Mouse (Mus musculus) MEL (cell line): Measurements from ENCODE around the gene Armc8. TPM values are rescaled to one million over a fixed set of nuclear protein-coding genes. Genes with fewer than 3 reads are reported as not detected.

Experiments used
- DNase-seq: peaks from one replicate; pipeline ENCODE4 v3.0.0; 2011; ENCODE audit warnings: low read depth, low spot score
- H3K27ac ChIP-seq: 2 replicates; pipeline ENCODE4 v1.5.1; 2012; ENCODE audit warnings: low read depth, mild to moderate bottlenecking, control low read depth, low read length, moderate library complexity; ENCODE audit not compliant: control insufficient read depth
- H3K27me3 ChIP-seq, 2 experiments: fragments of 150-350 bp in 1 of 2; sonication (generic) in 1 of 2; 2 replicates each; pipeline ENCODE4 v1.6.1; 2012; ENCODE audit warnings: low read length in 2 of 2, mild to moderate bottlenecking in 2 of 2, improper control_type of control experiment in 1 of 2, moderate library complexity in 1 of 2; ENCODE audit not compliant: insufficient read depth in 2 of 2, control insufficient read depth in 1 of 2
- H3K36me3 ChIP-seq, 2 experiments: 2 replicates each; pipeline ENCODE4 v1.6.1; 2012 to 2014; ENCODE audit warnings: low read length in 2 of 2, improper control_type of control experiment in 1 of 2, inconsistent platforms in 1 of 2, mild to moderate bottlenecking in 1 of 2; ENCODE audit not compliant: insufficient read depth in 2 of 2, control insufficient read depth in 1 of 2
- H3K4me1 ChIP-seq, 2 experiments: fragments of 150-350 bp in 1 of 2; sonication (generic) in 1 of 2; 2 replicates each; pipeline ENCODE4 v1.6.1; 2012; ENCODE audit warnings: low read length in 2 of 2, improper control_type of control experiment in 1 of 2, mild to moderate bottlenecking in 1 of 2; ENCODE audit not compliant: insufficient read depth in 2 of 2, control insufficient read depth in 1 of 2
- H3K4me3 ChIP-seq, 2 experiments: fragments of 150-350 bp in 1 of 2; sonication (generic) in 1 of 2; 2 replicates each; pipeline ENCODE4 v1.5.1; 2012; ENCODE audit warnings: low read depth in 2 of 2, low read length in 2 of 2, mild to moderate bottlenecking in 2 of 2, moderate library complexity in 2 of 2, control low read depth in 1 of 2, improper control_type of control experiment in 1 of 2; ENCODE audit not compliant: control insufficient read depth in 1 of 2, insufficient read depth in 1 of 2
- H3K79me2 ChIP-seq: 2 replicates; pipeline ENCODE4 v1.6.1; 2012; ENCODE audit warnings: mild to moderate bottlenecking, low read length, moderate library complexity; ENCODE audit not compliant: control insufficient read depth, poor library complexity, insufficient read depth
- H3K9ac ChIP-seq: 2 replicates; pipeline ENCODE4 v1.6.1; 2012; ENCODE audit warnings: low read depth, mild to moderate bottlenecking, control low read depth, low read length, moderate library complexity; ENCODE audit not compliant: control insufficient read depth, poor library complexity, severe bottlenecking
- H3K9me3 ChIP-seq: fragments of 150-350 bp; sonication (generic); replicated peaks from 2 replicates; pipeline ENCODE4 v1.6.1; 2012; ENCODE audit warnings: mild to moderate bottlenecking, low read length, improper control_type of control experiment, moderate library complexity; ENCODE audit not compliant: insufficient read depth
- CHD1 ChIP-seq: IDR thresholded peaks from 2 replicates; pipeline ENCODE4 v1.6.1; 2012; ENCODE audit warnings: low read depth, mild to moderate bottlenecking, inconsistent platforms, low read length, improper control_type of control experiment
- CTCF ChIP-seq, 3 experiments: IDR thresholded peaks in 2 of 3; conservative IDR thresholded peaks in 1 of 3; 2 replicates each; pipeline ENCODE4 v1.5.1; 2011 to 2012; ENCODE audit warnings: low read length in 3 of 3, low read depth in 2 of 3, mild to moderate bottlenecking in 2 of 3, improper control_type of control experiment in 1 of 3, inconsistent platforms in 1 of 3, mixed read lengths in 1 of 3, moderate library complexity in 1 of 3; ENCODE audit not compliant: control insufficient read depth in 1 of 3, insufficient read depth in 1 of 3, poor library complexity in 1 of 3, severe bottlenecking in 1 of 3
- E2F4 ChIP-seq: IDR thresholded peaks from 2 replicates; pipeline ENCODE4 v1.6.1; 2011; ENCODE audit warnings: low read depth, low read length, improper control_type of control experiment, borderline replicate concordance
- ELF1 ChIP-seq: IDR thresholded peaks from 2 replicates; pipeline ENCODE4 v1.6.1; 2014; ENCODE audit warnings: low read depth, mild to moderate bottlenecking, inconsistent platforms, low read length, improper control_type of control experiment, moderate library complexity
- EP300 ChIP-seq, 2 experiments: IDR thresholded peaks; 2 replicates each; pipeline ENCODE4 v1.6.1; 2011; ENCODE audit warnings: improper control_type of control experiment in 2 of 2, low read length in 2 of 2, low read depth in 1 of 2, mild to moderate bottlenecking in 1 of 2
- GABPA ChIP-seq: IDR thresholded peaks from 2 replicates; pipeline ENCODE4 v1.6.1; 2012; ENCODE audit warnings: low read depth, mild to moderate bottlenecking, inconsistent platforms, low read length, improper control_type of control experiment, moderate library complexity
- JUND ChIP-seq: IDR thresholded peaks from 2 replicates; pipeline ENCODE4 v1.6.1; 2011; ENCODE audit warnings: low read depth, mild to moderate bottlenecking, improper control_type of control experiment, low read length
- KAT2A ChIP-seq: conservative IDR thresholded peaks from 2 replicates; pipeline ENCODE4 v1.6.1; 2012; ENCODE audit warnings: low read depth, low read length, improper control_type of control experiment, inconsistent platforms
- MYB ChIP-seq: IDR thresholded peaks from 2 replicates; pipeline ENCODE4 v1.6.1; 2011; ENCODE audit warnings: mild to moderate bottlenecking, low read depth, low read length, improper control_type of control experiment
- MYC ChIP-seq: IDR thresholded peaks from 2 replicates; pipeline ENCODE4 v1.6.1; 2011; ENCODE audit warnings: low read depth, mild to moderate bottlenecking, low read length, improper control_type of control experiment, moderate library complexity
- NELFE ChIP-seq: IDR thresholded peaks from 2 replicates; pipeline ENCODE4 v1.6.1; 2011; ENCODE audit warnings: low read depth, low read length, improper control_type of control experiment
- RAD21 ChIP-seq: IDR thresholded peaks from 2 replicates; pipeline ENCODE4 v1.6.1; 2011; ENCODE audit warnings: mild to moderate bottlenecking, low read depth, low read length, improper control_type of control experiment
- RCOR1 ChIP-seq: IDR thresholded peaks from 2 replicates; pipeline ENCODE4 v1.6.1; 2012; ENCODE audit warnings: low read depth, mild to moderate bottlenecking, inconsistent platforms, low read length, improper control_type of control experiment
- SIN3A ChIP-seq: IDR thresholded peaks from 2 replicates; pipeline ENCODE4 v1.6.1; 2012; ENCODE audit warnings: low read length, improper control_type of control experiment, inconsistent platforms
- SMC3 ChIP-seq: IDR thresholded peaks from 2 replicates; pipeline ENCODE4 v1.6.1; 2011; ENCODE audit warnings: low read depth, low read length, improper control_type of control experiment
- TBP ChIP-seq: IDR thresholded peaks from 2 replicates; pipeline ENCODE4 v1.8.0; 2011; ENCODE audit warnings: low read depth, low read length, improper control_type of control experiment
- TCF12 ChIP-seq: IDR thresholded peaks from 2 replicates; pipeline ENCODE4 v1.6.1; 2014; ENCODE audit warnings: low read depth, mild to moderate bottlenecking, inconsistent platforms, low read length, improper control_type of control experiment, moderate library complexity
- UBTF ChIP-seq: IDR thresholded peaks from 2 replicates; pipeline ENCODE4 v1.6.1; 2012; ENCODE audit warnings: low read depth, mild to moderate bottlenecking, inconsistent platforms, low read length, improper control_type of control experiment, moderate library complexity, borderline replicate concordance; ENCODE audit not compliant: insufficient read depth
- USF1 ChIP-seq: IDR thresholded peaks from 2 replicates; pipeline ENCODE4 v1.6.1; 2014; ENCODE audit warnings: low read depth, mild to moderate bottlenecking, inconsistent platforms, low read length, improper control_type of control experiment, moderate library complexity
- ZC3H11A ChIP-seq: IDR thresholded peaks from 2 replicates; pipeline ENCODE4 v1.6.1; 2012; ENCODE audit warnings: low read depth, mild to moderate bottlenecking, inconsistent platforms, low read length, improper control_type of control experiment
- ZKSCAN1 ChIP-seq: IDR thresholded peaks from 2 replicates; pipeline ENCODE4 v1.6.1; 2012; ENCODE audit warnings: low read depth, mild to moderate bottlenecking, inconsistent platforms, low read length, improper control_type of control experiment, moderate library complexity
- polyA plus RNA-seq, 2 experiments: library from polyadenylated mRNA; stranded (reverse) in 1 of 2; unstranded in 1 of 2; fragments of >175 nt in 1 of 2; fragments of >200 nt in 1 of 2; gene quantifications; 2 replicates each; pipeline versions ENCODE4 v1.2.1 to v1.2.4; 2012; ENCODE audit warnings: low replicate concordance in 2 of 2, low read depth in 1 of 2; ENCODE audit not compliant: insufficient read length in 2 of 2, insufficient read depth in 1 of 2, missing spikeins in 1 of 2
- total RNA-seq: library from RNA; depleted of rRNA; stranded (reverse); fragments of 300-350 nt; gene quantifications from 2 replicates; pipeline ENCODE4 v1.2.3, GENCODE M21; 2012

Gene Armc8
- total and polyA plus RNA-seq, 3 experiments, result 11.9 to 14.3 TPM; not detected in 1

- no peak for TF ChIP-seq UBTF
- peak; percentile 84 for TF ChIP-seq SMC3
- no peak for TF ChIP-seq TBP
- TF ChIP-seq CTCF (IDR thresholded peaks at IDR 0.05 in 2 of 3, conservative IDR thresholded peaks at IDR 0.05 in 1 of 3; ENCODE audit: control insufficient read depth in 1 of 3, insufficient read depth in 1 of 3, low read depth in 2 of 3, low read length in 3 of 3, poor library complexity in 1 of 3, severe bottlenecking in 1 of 3), result peak; percentile 84 to 86 (median 85)
- peak; percentile 77 for TF ChIP-seq RAD21
- TF ChIP-seq ZC3H11A, result peak; percentile 61
- Histone ChIP-seq H3K36me3 (no peaks in the 10 kb centered on the region; a peak in 1 of 4 replicates), H3K4me1 (peaks cover 0 to 8% of the 10 kb centered on the region in 2 experiments; a peak in 2 of 4 replicates), H3K27me3 (no peaks in the 10 kb centered on the region; a peak in 1 of 4 replicates), H3K9me3 (no peaks in the 10 kb centered on the region), H3K9ac (no peak overlapping the region), H3K4me3 (no peak overlapping the region), H3K79me2 (no peaks in the 10 kb centered on the region), H3K27ac (no peak overlapping the region)
- peak; percentile 82 for DNase-seq
Observed at GRCm38 (mm10) chr9:99458529-99459208, 110.0 kb downstream of the Armc8 start.

GRCm38 (mm10) chr9:99454211-99454610 is 114.5 kb downstream of the Armc8 start:
- Histone ChIP-seq H3K4me3 (no peak overlapping the region), H3K27ac (no peak overlapping the region), H3K4me1 (no peaks in the 10 kb centered on the region; a peak in 1 of 4 replicates), H3K36me3 (no peaks in the 10 kb centered on the region), H3K9ac (no peak overlapping the region), H3K27me3 (peaks cover 0 to 1% of the 10 kb centered on the region in 2 experiments; a peak in 3 of 4 replicates), H3K79me2 (no peaks in the 10 kb centered on the region), H3K9me3 (no peaks in the 10 kb centered on the region)
- no peak for TF ChIP-seq MYB
- TF ChIP-seq KAT2A, result no peak
- no peak for TF ChIP-seq RCOR1
- no peak for TF ChIP-seq ELF1
- TF ChIP-seq ZKSCAN1, result no peak
- no peak for TF ChIP-seq USF1
- no peak for TF ChIP-seq JUND
- TF ChIP-seq CHD1, result no peak
- no peak for TF ChIP-seq UBTF
- no peak for TF ChIP-seq E2F4
- no peak for TF ChIP-seq SIN3A
- TF ChIP-seq TCF12, result no peak
- no peak for TF ChIP-seq MYC
- no peak for TF ChIP-seq EP300 (IDR thresholded peaks at IDR 0.05; ENCODE audit: low read depth in 1 of 2, low read length in 2 of 2)
- TF ChIP-seq NELFE, result no peak
- TF ChIP-seq GABPA, result no peak
- no peak for TF ChIP-seq RAD21
- no peak for DNase-seq
